Mouse (Mus musculus): Measurements from ENCODE around the gene Cd247.

GRCm38 (mm10) chr1:165801709-165802310, 13.3 kb downstream of the Cd247 start:
- TF ChIP-seq CTCF (IDR thresholded peaks at IDR 0.05; ENCODE audit: control insufficient read depth, insufficient read depth, insufficient read length) = no peak
- no peak for TF ChIP-seq MYOD1 (IDR thresholded peaks at IDR 0.05; ENCODE audit: control insufficient read depth, insufficient read length, low read depth)
- no peak for TF ChIP-seq MAX (IDR thresholded peaks at IDR 0.05)
- TF ChIP-seq USF1 (IDR thresholded peaks at IDR 0.05; ENCODE audit: low read depth) = no peak
- TF ChIP-seq CEBPB (IDR thresholded peaks at IDR 0.05; ENCODE audit: low read depth) = no peak
- TF ChIP-seq MYOG (IDR thresholded peaks at IDR 0.05; ENCODE audit: control insufficient read depth, extremely low read depth, insufficient read length) = no peak
